Comparison of ENCODE assay signal across 9 mouse cellular contexts in genomic region chr5:118591826-118592499, GRCm38 (mm10). TPM values are rescaled to one million over a fixed set of nuclear protein-coding genes. Genes with fewer than 3 reads are reported as not detected.
DNase-seq lines count a peak whose midpoint lies in the region; ATAC-seq lines count a peak whose summit lies in the region.
"Had no signal": no experiment of that assay in that cellular context is flagged by ENCODE, and none has a peak within 500 bp of the region (broad histone marks: within the 10 kb centered on the region; RNA-seq: fewer than 3 reads in every experiment).

No protein-coding gene starts in this region.

- 46% methylated on average over 11 of the region's 11 CpGs for WGBS in hindbrain, embryonic 10.5 days
- 41% methylated on average over 11 of the region's 11 CpGs for WGBS in hindbrain, embryonic 14.5 days
- WGBS in limb, embryonic 10.5 days = 42% methylated on average over 11 of the region's 11 CpGs
- WGBS in midbrain, embryonic 11.5 days = 51% methylated on average over 11 of the region's 11 CpGs

- H3K36me3 ChIP-seq in hindbrain, embryonic 10.5 days = no peaks in the 10 kb centered on the region
- no peaks in the 10 kb centered on the region for H3K36me3 ChIP-seq in hindbrain, embryonic 14.5 days (replicated peaks; ENCODE audit: control insufficient read depth, insufficient read depth)
- H3K36me3 ChIP-seq in limb, embryonic 10.5 days = peaks cover 12% of the 10 kb centered on the region
- H3K36me3 ChIP-seq in splenic B cell, adult 2 months (ENCODE audit: control insufficient read depth, insufficient read depth, low read length, poor library complexity, severe bottlenecking) = 0 out of 2 replicates have a peak, but pooled peaks cover 1% of the 10 kb centered on the region
- H3K36me3 ChIP-seq in midbrain, embryonic 11.5 days (ENCODE audit: control insufficient read depth, insufficient read depth, low read length) = no peaks in the 10 kb centered on the region

- H3K4me2 ChIP-seq in hindbrain, embryonic 14.5 days (replicated peaks) = no peak overlapping the region
- H3K4me2 ChIP-seq in midbrain, embryonic 11.5 days = no peak overlapping the region

- no peak overlapping the region for H3K4me3 ChIP-seq in hindbrain, embryonic 10.5 days
- no peak overlapping the region for H3K4me3 ChIP-seq in hindbrain, embryonic 14.5 days (replicated peaks; ENCODE audit: low read length)
- H3K4me3 ChIP-seq in limb, embryonic 10.5 days = no peak overlapping the region
- H3K4me3 ChIP-seq in midbrain, embryonic 11.5 days (ENCODE audit: low read depth, low read length) = no peak overlapping the region

- peaks cover 63% of the 10 kb centered on the region for H3K4me1 ChIP-seq in hindbrain, embryonic 10.5 days (replicated peaks)
- peaks cover 34% of the 10 kb centered on the region for H3K4me1 ChIP-seq in hindbrain, embryonic 14.5 days (replicated peaks; ENCODE audit: control insufficient read depth, insufficient read depth, low read length)
- peaks cover 49% of the 10 kb centered on the region for H3K4me1 ChIP-seq in limb, embryonic 10.5 days
- H3K4me1 ChIP-seq in midbrain, embryonic 11.5 days (ENCODE audit: control insufficient read depth, insufficient read depth, low read length) = peaks cover 24% of the 10 kb centered on the region

- no peaks in the 10 kb centered on the region for H3K9me3 ChIP-seq in hindbrain, embryonic 10.5 days
- H3K9me3 ChIP-seq in hindbrain, embryonic 14.5 days (ENCODE audit: control insufficient read depth, low read length) = no peaks in the 10 kb centered on the region
- H3K9me3 ChIP-seq in limb, embryonic 10.5 days (replicated peaks) = no peaks in the 10 kb centered on the region
- H3K9me3 ChIP-seq in midbrain, embryonic 11.5 days (ENCODE audit: control insufficient read depth, low read length) = no peaks in the 10 kb centered on the region

- DNase-seq in hindbrain, embryonic 10.5 days (ENCODE audit: low spot score) = peak; percentile 40
- no peak for DNase-seq in hindbrain, embryonic 14.5 days (ENCODE audit: low spot score)
- DNase-seq in T-cell, adult 2 months (ENCODE audit: low spot score) = peak; percentile 30
- DNase-seq in limb, embryonic 10.5 days (ENCODE audit: low spot score) = no peak
- peak; percentile 31 for DNase-seq in splenic B cell, adult 2 months (ENCODE audit: low read depth, low spot score)
- no peak for DNase-seq in layer of hippocampus, adult 9-11 months
- no peak for DNase-seq in midbrain, embryonic 11.5 days (ENCODE audit: low spot score, missing footprints)
- DNase-seq in urinary bladder, postnatal 10 days (ENCODE audit: low spot score) = no peak

- no peak overlapping the region for H3K9ac ChIP-seq in hindbrain, embryonic 14.5 days
- H3K9ac ChIP-seq in midbrain, embryonic 11.5 days (ENCODE audit: low read length) = no peak overlapping the region; the same call in 1 of the 2 replicates

- H3K27me3 ChIP-seq in hindbrain, embryonic 10.5 days (ENCODE audit: insufficient read depth, poor library complexity, severe bottlenecking) = no peaks in the 10 kb centered on the region
- H3K27me3 ChIP-seq in hindbrain, embryonic 14.5 days (ENCODE audit: control insufficient read depth, insufficient read depth, low read length) = no peaks in the 10 kb centered on the region
- no peaks in the 10 kb centered on the region for H3K27me3 ChIP-seq in limb, embryonic 10.5 days (ENCODE audit: low read depth, poor library complexity, severe bottlenecking)
- no peaks in the 10 kb centered on the region for H3K27me3 ChIP-seq in splenic B cell, adult 2 months (ENCODE audit: control insufficient read depth, insufficient read depth, low read length, poor library complexity, severe bottlenecking)
- H3K27me3 ChIP-seq in midbrain, embryonic 11.5 days (ENCODE audit: control insufficient read depth, insufficient read depth, low read length) = no peaks in the 10 kb centered on the region

- no peak overlapping the region for H3K27ac ChIP-seq in hindbrain, embryonic 10.5 days
- H3K27ac ChIP-seq in hindbrain, embryonic 14.5 days = no peak overlapping the region
- H3K27ac ChIP-seq in limb, embryonic 10.5 days = peak overlapping the region; percentile 14; the same call in 1 of the 2 replicates
- H3K27ac ChIP-seq in midbrain, embryonic 11.5 days (ENCODE audit: low read depth, low read length) = no peak overlapping the region

- ATAC-seq in hindbrain, embryonic 14.5 days (ENCODE audit: low FRiP score) = no peak
- ATAC-seq in midbrain, embryonic 11.5 days (ENCODE audit: low FRiP score) = no peak
- ATAC-seq: forebrain, embryonic 14.5 days had no signal

RNA-seq across cellular contexts. Expression of gene Med13l, which starts 31.5 kb away (rescaled TPM):
- polyA plus RNA-seq in hindbrain, embryonic 10.5 days (2016; fragmentation: Nextera tagmentation; extraction: Ambion mirVana) = 10.3 and 11.0 TPM in 2 replicates
- 16.3 and 18.0 TPM in 2 replicates for polyA plus RNA-seq in hindbrain, embryonic 14.5 days (2014; fragmentation: Nextera tagmentation; extraction: Ambion mirVana)
- 11.1 and 13.9 TPM in 2 replicates for polyA plus RNA-seq in limb, embryonic 10.5 days (2016; fragmentation: Nextera tagmentation; extraction: Ambion mirVana)
- 9.0 and 9.8 TPM in 2 replicates for polyA plus RNA-seq in midbrain, embryonic 11.5 days (2014; fragmentation: Nextera tagmentation; extraction: Ambion mirVana)

Comparison
In these comparisons a context has a peak if more than half of its experiments do, and no peak if none do; other contexts are left out.
1. DNase-seq: peak in hindbrain, embryonic 10.5 days (single experiment), T-cell, adult 2 months (single experiment) and splenic B cell, adult 2 months (single experiment); none in hindbrain, embryonic 14.5 days (single experiment), limb, embryonic 10.5 days (single experiment), layer of hippocampus, adult 9-11 months (single experiment), midbrain, embryonic 11.5 days (single experiment) and urinary bladder, postnatal 10 days (single experiment).